Mouse (Mus musculus) Patski (cell line): ENCODE results near the gene Apoe. TPM values are rescaled to one million over a fixed set of nuclear protein-coding genes. Genes with fewer than 3 reads are reported as not detected.

Source experiments
- ATAC-seq: fragments of 100-300 bp; one replicate; pipeline ENCODE4 v1.8.0; 2021
- CTCF ChIA-PET: fragments of 350-600 bp; sonication (Branson Sonifier 250); formaldehyde crosslinking; loops from one replicate; lab custom pipeline; 2022; ENCODE audit warnings: inconsistent platforms; lab: Charles Lee
- POLR2A ChIA-PET: fragments of 350-600 bp; sonication (Branson Sonifier 250); formaldehyde crosslinking; loops from one replicate; lab custom pipeline; 2022; ENCODE audit warnings: antibody characterized with exemption, inconsistent platforms; lab: Charles Lee
- DNase-seq: peaks from one replicate; pipeline ENCODE4 v3.0.0-alpha.2; 2011; ENCODE audit warnings: low read depth, low spot score
- H3K27me3 ChIP-seq: fragments of 371-371 bp; one replicate; pipeline ENCODE4 v1.5.1; 2021
- CTCF ChIP-seq: fragments of 100-300 bp; IDR thresholded peaks from one replicate; pipeline ENCODE4 v1.5.1; 2021
- in situ Hi-C: fragments of 300-500 bp; cut with MboI; formaldehyde crosslinking; loops from 3 replicates; pipeline ENCODE4 v1.11.1; 2018; ENCODE audit warnings: low pct_unique_long_range_greater_than_20kb, mixed read lengths
- polyA plus RNA-seq: library from polyadenylated mRNA; unstranded; gene quantifications from one replicate; pipeline ENCODE4 v1.2.3, GENCODE M21; 2021

Apoe gene
- polyA plus RNA-seq, 1 experiment from 2014 or later = 6.0 TPM

GRCm38 (mm10) chr7:19716055-19716682 is 17.2 kb upstream of the Apoe start:
- in situ Hi-C loops = no loop called here
- no peak for TF ChIP-seq CTCF
- ChIA-PET CTCF (interaction anchor here (1.0 to 6.6 kb wide), 5 partner anchors 16 to 353 kb away, joined by 3 to 43 read pairs (median 3); no protein-coding TSS in a partner anchor), POLR2A (interaction anchor here (0.8 to 1.3 kb wide), 3 partner anchors 27 to 45 kb away, joined by 3 to 6 read pairs (median 3); no protein-coding TSS in a partner anchor)
- ATAC-seq (no peak), DNase-seq (no peak)
- H3K27me3 ChIP-seq = no peaks in the 10 kb centered on the region

- ChIA-PET CTCF (interaction anchor here (1.0 to 6.6 kb wide), 4 partner anchors 25 to 353 kb away, joined by 3 to 43 read pairs (median 3); no protein-coding TSS in a partner anchor), POLR2A (interaction anchor here (0.8 to 1.3 kb wide), 4 partner anchors 20 to 49 kb away, joined by 3 to 4 read pairs (median 3); no protein-coding TSS in a partner anchor)
- H3K27me3 ChIP-seq = no peaks in the 10 kb centered on the region
- no peak for TF ChIP-seq CTCF
- peak; percentile 97 for ATAC-seq
- DNase-seq = peak; percentile 99
- in situ Hi-C loops = no loop called here
Observed at GRCm38 (mm10) chr7:19715239-19716054, 16.5 kb upstream of the Apoe start, which contains the start of gene Tomm40. TSS of gene Tomm40 (minus strand) at chr7:19715438.

- no peak for TF ChIP-seq CTCF
- H3K27me3 ChIP-seq = no peaks in the 10 kb centered on the region
- ATAC-seq (no peak), DNase-seq (no peak)
- POLR2A ChIA-PET = interaction anchor here (1.0 kb wide), 2 partner anchors 20 to 49 kb away, joined by 3 to 4 read pairs; no protein-coding TSS in a partner anchor
- CTCF ChIA-PET = interaction anchor here (1.0 to 6.6 kb wide), 2 partner anchors 46 to 352 kb away, joined by 3 to 43 read pairs; no protein-coding TSS in a partner anchor
- in situ Hi-C loops = loop anchor here (5.0 kb wide), 1 partner anchor 48 kb away; the partner anchor contains the start of gene Clptm1
Observed at GRCm38 (mm10) chr7:19714836-19715235, 15.8 kb upstream of the Apoe start.

GRCm38 (mm10) chr7:19713598-19713997 is 14.6 kb upstream of the Apoe start:
- CTCF ChIA-PET = interaction anchor here (1.3 to 6.6 kb wide), 4 partner anchors 11 to 51 kb away, joined by 3 to 43 read pairs (median 4); no protein-coding TSS in a partner anchor
- H3K27me3 ChIP-seq = no peaks in the 10 kb centered on the region
- no peak for TF ChIP-seq CTCF
- in situ Hi-C loops = loop anchor here (5.0 kb wide), 1 partner anchor 46 kb away; the partner anchor contains the start of gene Clptm1
- ATAC-seq = no peak
- DNase-seq = no peak
- POLR2A ChIA-PET = no interaction called here

- TF ChIP-seq CTCF = no peak
- in situ Hi-C loops = loop anchor here (5.0 kb wide), 1 partner anchor 46 kb away; the partner anchor contains the start of gene Clptm1
- ATAC-seq = no peak
- H3K27me3 ChIP-seq = no peaks in the 10 kb centered on the region
- CTCF ChIA-PET = interaction anchor here (0.7 to 6.6 kb wide), 7 partner anchors 8 to 51 kb away, joined by 3 to 43 read pairs (median 4); no protein-coding TSS in a partner anchor
- no peak for DNase-seq
- POLR2A ChIA-PET = no interaction called here
Observed at GRCm38 (mm10) chr7:19713196-19713595, 14.2 kb upstream of the Apoe start.

- in situ Hi-C loops = loop anchor here (5.0 kb wide), 1 partner anchor 45 kb away; the partner anchor contains the start of gene Clptm1
- no peaks in the 10 kb centered on the region for H3K27me3 ChIP-seq
- ATAC-seq = no peak
- POLR2A ChIA-PET = no interaction called here
- no peak for DNase-seq
- no peak for TF ChIP-seq CTCF
- CTCF ChIA-PET = interaction anchor here (0.7 to 6.6 kb wide), 7 partner anchors 8 to 43 kb away, joined by 3 to 43 read pairs (median 5); no protein-coding TSS in a partner anchor
Observed at GRCm38 (mm10) chr7:19712414-19712813, 13.4 kb upstream of the Apoe start.

GRCm38 (mm10) chr7:19710650-19711049 is 11.7 kb upstream of the Apoe start:
- H3K27me3 ChIP-seq = no peaks in the 10 kb centered on the region
- TF ChIP-seq CTCF = no peak
- DNase-seq (no peak), ATAC-seq (no peak)
- ChIA-PET CTCF (interaction anchor here (1.4 to 6.6 kb wide), 3 partner anchors 8 to 42 kb away, joined by 5 to 43 read pairs (median 6); no protein-coding TSS in a partner anchor), POLR2A (interaction anchor here (1.8 kb wide), 1 partner anchor 11 kb away, joined by 4 read pairs; no protein-coding TSS in a partner anchor)
- in situ Hi-C loops = loop anchor here (5.0 kb wide), 1 partner anchor 43 kb away; the partner anchor contains the start of gene Clptm1

- ChIA-PET CTCF (interaction anchor here (1.6 to 10.2 kb wide), 2 partner anchors 8 to 38 kb away, joined by 4 to 120 read pairs; partner anchors contain the start of gene Clptm1), POLR2A (no interaction called here)
- no peaks in the 10 kb centered on the region for H3K27me3 ChIP-seq
- no peak for ATAC-seq
- DNase-seq = no peak
- in situ Hi-C loops = no loop called here
- TF ChIP-seq CTCF = no peak
Observed at GRCm38 (mm10) chr7:19705271-19705670, 6.3 kb upstream of the Apoe start.

- no peaks in the 10 kb centered on the region for H3K27me3 ChIP-seq
- ATAC-seq = no peak
- in situ Hi-C loops = no loop called here
- ChIA-PET CTCF (interaction anchor here (1.6 to 10.2 kb wide), 2 partner anchors 9 to 37 kb away, joined by 4 to 120 read pairs; partner anchors contain the start of gene Clptm1), POLR2A (no interaction called here)
- DNase-seq = no peak
- no peak for TF ChIP-seq CTCF
Observed at GRCm38 (mm10) chr7:19704475-19704874, 5.5 kb upstream of the Apoe start.
